Mouse (Mus musculus): Measurements from ENCODE around the gene Gm45808.

- TF ChIP-seq EP300 (optimal IDR thresholded peaks at IDR 0.05) (no peak), CTCF (IDR thresholded peaks at IDR 0.05; ENCODE audit: low read depth) (no peak)
These were observed at the start of gene Gm45808 for GRCm38 (mm10) chr7:45486761-45487415.

All from stomach, postnatal 0 days (tissue).